Mouse (Mus musculus): ENCODE data around the gene Cd7.

Cd7 gene

DNA sequence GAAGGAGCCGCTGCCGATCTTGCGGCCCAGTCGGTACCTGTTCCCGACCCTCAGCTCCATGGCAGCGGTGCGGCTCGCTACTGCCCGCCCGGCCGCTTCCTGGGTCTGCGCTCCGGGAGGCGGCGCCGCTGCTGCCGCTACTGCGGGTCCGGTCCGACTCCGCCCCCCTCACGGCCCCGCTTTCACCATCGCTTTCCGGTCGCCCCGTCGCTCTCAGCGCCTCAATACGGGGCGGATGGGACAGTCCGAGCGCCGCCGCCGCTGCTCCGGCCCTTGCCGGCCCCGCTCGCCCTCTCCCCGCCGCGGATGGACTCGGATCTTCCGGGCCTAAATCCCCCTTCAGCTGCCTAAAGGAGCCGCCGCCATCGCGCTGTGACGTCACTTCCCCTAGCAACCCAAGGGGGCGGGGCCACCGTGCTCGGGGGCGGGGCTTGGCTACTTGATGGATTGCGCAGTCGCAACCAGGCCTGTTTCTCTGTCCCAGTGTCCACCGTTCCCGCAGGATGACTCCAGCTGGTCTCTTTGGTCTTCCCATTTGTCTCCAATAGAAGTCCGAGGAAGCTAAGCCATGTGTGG, 48.2 kb downstream of the Cd7 start, which contains the start of gene Csnk1d:
Gene Csnk1d (minus strand): TSS at position 380 of the 576 bp plus-strand sequence.
- peak; percentile 99 for DNase-seq (ENCODE audit: inconsistent ontology term)

DNA sequence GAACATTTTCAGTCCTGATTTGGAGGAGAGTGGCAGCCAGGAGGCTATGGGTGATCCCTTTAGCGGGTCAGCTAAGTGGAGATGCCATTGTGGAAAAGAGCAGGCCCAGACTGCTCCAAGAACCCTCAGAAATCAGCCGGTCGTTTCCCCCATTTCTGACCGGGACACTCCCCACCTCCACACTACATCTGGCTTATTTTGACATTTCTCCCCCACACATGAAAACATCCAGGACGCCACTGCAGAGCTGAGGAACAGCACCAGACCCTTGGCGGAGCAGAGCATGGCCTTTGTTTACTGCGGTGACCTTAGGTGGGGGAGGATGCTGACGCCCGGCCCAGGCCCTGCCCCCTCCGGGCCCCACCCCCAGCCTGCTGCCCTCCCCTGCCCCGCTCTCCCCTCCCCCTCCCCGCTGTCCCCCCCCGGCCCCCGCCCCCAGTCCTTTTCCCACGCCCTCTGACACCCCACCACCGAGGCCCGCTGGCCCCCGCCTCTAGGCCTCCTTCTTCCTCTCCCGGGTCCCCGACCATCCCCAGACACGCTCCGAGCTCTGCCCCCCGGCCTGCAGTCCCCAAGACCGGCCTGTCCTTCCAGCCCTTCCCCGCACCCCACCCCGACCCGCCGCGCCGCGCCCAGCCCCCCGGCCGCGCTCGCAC, 49.0 kb downstream of the Cd7 start:
- peak; percentile 61 for DNase-seq (ENCODE audit: inconsistent ontology term)

DNA sequence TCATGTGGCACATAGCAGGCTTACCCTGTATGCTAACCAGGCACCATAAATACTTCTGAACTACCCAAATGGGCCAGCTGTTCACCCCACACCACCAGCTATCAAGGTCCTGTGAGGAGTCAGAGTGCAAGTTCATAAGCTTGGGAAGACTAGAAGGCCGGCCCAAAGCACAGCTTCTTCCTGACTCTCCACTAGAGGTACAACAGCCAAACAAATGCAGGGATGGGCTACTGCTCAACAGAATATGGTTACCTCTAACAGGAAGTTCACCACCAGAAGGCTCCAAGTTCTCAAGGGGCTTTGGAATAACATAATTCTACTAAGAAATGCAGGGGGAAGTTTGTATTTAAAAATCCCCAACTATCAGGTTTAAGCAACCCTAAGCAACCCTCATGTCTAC, 49.7 kb downstream of the Cd7 start:
- DNase-seq (ENCODE audit: inconsistent ontology term) = no peak

DNA sequence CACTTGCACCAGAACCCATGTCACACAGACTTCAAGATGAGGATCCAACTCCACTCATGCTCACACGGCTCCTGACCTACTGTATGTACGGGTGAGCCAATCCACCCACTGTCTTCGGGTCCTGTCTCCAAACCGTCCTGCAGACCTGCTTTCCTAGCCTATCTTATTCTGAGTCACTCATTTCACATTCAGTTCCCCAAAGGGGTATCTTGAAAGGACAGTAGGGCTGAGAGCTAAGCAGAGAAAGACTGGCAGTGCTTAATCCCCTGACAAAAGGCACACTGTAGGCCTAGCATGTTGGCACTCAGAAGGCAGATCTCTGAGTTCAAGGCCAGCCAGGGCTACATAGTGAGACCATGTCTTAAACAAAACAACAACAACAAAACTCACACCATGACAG, 50.8 kb downstream of the Cd7 start:
- DNase-seq (ENCODE audit: inconsistent ontology term) = no peak

DNA sequence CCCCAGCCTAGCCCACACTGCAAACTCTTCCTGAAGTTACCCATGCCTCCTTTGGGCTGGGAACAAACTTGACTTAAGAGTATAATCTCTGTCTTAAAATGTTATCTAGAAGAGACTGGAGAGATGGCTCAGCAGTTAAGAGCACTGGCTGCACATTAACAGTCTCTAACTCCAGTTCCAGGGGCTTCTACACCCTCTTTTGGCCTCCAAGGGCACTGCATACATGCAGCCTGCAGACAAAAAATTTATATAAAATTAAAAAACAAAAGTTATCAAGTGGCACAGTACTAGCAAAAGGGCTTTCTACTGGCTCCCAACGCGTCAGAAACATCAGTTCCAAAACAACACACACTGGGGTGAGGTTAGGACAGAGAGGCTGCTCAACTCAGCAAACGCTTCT, 51.6 kb downstream of the Cd7 start:
- no peak for DNase-seq (ENCODE audit: inconsistent ontology term)
